Mouse (Mus musculus): ENCODE results near the gene Tulp3. TPM values are rescaled to one million over a fixed set of nuclear protein-coding genes. Genes with fewer than 3 reads are reported as not detected.

Gene Tulp3
- 0.39 and 0.41 TPM in 2 replicates for polyA plus RNA-seq (2012)

GRCm38 (mm10) chr6:128355726-128356416, at the start of gene Tulp3:
Gene Tulp3, minus strand, starts transcription at chr6:128355851.

GRCm38 (mm10) chr6:128398996-128399395, 43.3 kb upstream of the Tulp3 start, which contains the start of gene Nrip2:
Gene Nrip2, plus strand, starts transcription at chr6:128399296.

GRCm38 (mm10) chr6:128375192-128375591, 19.5 kb upstream of the Tulp3 start, which contains the start of the genes Tex52 and Gm44596:
Gene Tex52, plus strand, starts transcription at chr6:128375456.
Gene Gm44596, plus strand, starts transcription at chr6:128375503.

GRCm38 (mm10) chr6:128362381-128363006, 6.8 kb upstream of the Tulp3 start, which contains the start of the genes Rhno1 and Foxm1:
Gene Rhno1, minus strand, starts transcription at chr6:128362911.
Gene Foxm1, plus strand, starts transcription at chr6:128362967.

GRCm38 (mm10) chr6:128300134-128301001, 55.3 kb downstream of the Tulp3 start, which contains the start of gene Tead4:
Gene Tead4, minus strand, starts transcription at chr6:128300823.

Other genes with a start within 250 kb of the Tulp3 start
- 1.5 and 1.6 TPM in 2 replicates for gene Tspan9, start 212.3 kb downstream of the Tulp3 start, polyA plus RNA-seq (2012)
- 0.02 TPM in 1 of 2 replicates, not detected in the other for gene Tead4, start 55.0 kb downstream of the Tulp3 start, polyA plus RNA-seq (2012)
- gene Rhno1, start 7.1 kb upstream of the Tulp3 start, polyA plus RNA-seq (2012), result 49.0 and 53.8 TPM in 2 replicates
- 57.3 and 59.5 TPM in 2 replicates for gene Foxm1, start 7.1 kb upstream of the Tulp3 start, polyA plus RNA-seq (2012)
- 0.09 TPM in 1 of 2 replicates, not detected in the other for gene Tex52, start 19.6 kb upstream of the Tulp3 start, polyA plus RNA-seq (2012)
- not detected in 2 replicates for gene Gm44596, start 19.7 kb upstream of the Tulp3 start, polyA plus RNA-seq (2012)
- gene Nrip2, start 43.4 kb upstream of the Tulp3 start, polyA plus RNA-seq (2012), result not detected in 2 replicates
- gene Itfg2, start 69.1 kb upstream of the Tulp3 start, polyA plus RNA-seq (2012), result 22.6 and 23.1 TPM in 2 replicates
- 344 and 389 TPM in 2 replicates for gene Fkbp4, start 82.8 kb upstream of the Tulp3 start, polyA plus RNA-seq (2012)
- gene Pzp, start 170.9 kb upstream of the Tulp3 start, polyA plus RNA-seq (2012), result not detected in 2 replicates
- gene A2ml1, start 225.8 kb upstream of the Tulp3 start, polyA plus RNA-seq (2012), result not detected in 2 replicates